Mouse (Mus musculus) heart, adult 2 months (tissue): Measurements from ENCODE around the gene Pgap2.

Experiments used
- CTCF ChIP-seq: fragments of 200-600 bp; IDR thresholded peaks from 2 replicates; pipeline ENCODE4 v1.8.1; 2022; ENCODE audit warnings: antibody characterized with exemption, mild to moderate bottlenecking, moderate library complexity
- POLR2A ChIP-seq: fragments of 200-500 bp; IDR thresholded peaks from 2 replicates; pipeline ENCODE4 v1.6.1; 2011; ENCODE audit warnings: mild to moderate bottlenecking, low read depth, low read length, control low read depth; ENCODE audit not compliant: insufficient read depth

- no peak for TF ChIP-seq POLR2A
- TF ChIP-seq CTCF = peak; percentile 69
These were observed 17.7 kb upstream of the Pgap2 start for GRCm38 (mm10) chr7:102192356-102192755.
